Mouse (Mus musculus) heart, embryonic 12.5 days (tissue): ENCODE results near the gene Plpp7. TPM values are rescaled to one million over a fixed set of nuclear protein-coding genes. Genes with fewer than 3 reads are reported as not detected.

ENCODE experiments used
- ATAC-seq: fragments of 200-750 bp; cut with Nextera tagmentation; 2 replicates; pipeline ENCODE4 v1.8.0; 2017; ENCODE audit warnings: moderate TSS enrichment, moderate library complexity; ENCODE audit not compliant: insufficient number of reproducible peaks, low FRiP score
- H3K27ac ChIP-seq: fragments of 300-500 bp; sonication (generic); 2 replicates; pipeline ENCODE4 v1.5.1; 2016; ENCODE audit warnings: mild to moderate bottlenecking, moderate library complexity; ENCODE audit not compliant: poor library complexity, severe bottlenecking
- H3K27me3 ChIP-seq: fragments of 300-500 bp; sonication (generic); replicated peaks from 2 replicates; pipeline ENCODE4 v1.6.1; 2016; ENCODE audit warnings: mild to moderate bottlenecking, moderate library complexity
- H3K36me3 ChIP-seq: fragments of 300-500 bp; sonication (generic); 2 replicates; pipeline ENCODE4 v1.6.1; 2016; ENCODE audit warnings: mild to moderate bottlenecking, moderate library complexity
- H3K4me1 ChIP-seq: fragments of 300-500 bp; sonication (generic); replicated peaks from 2 replicates; pipeline ENCODE4 v1.6.1; 2016; ENCODE audit warnings: mild to moderate bottlenecking
- H3K4me2 ChIP-seq: fragments of 300-500 bp; sonication (generic); 2 replicates; pipeline ENCODE4 v1.6.1; 2016; ENCODE audit warnings: mild to moderate bottlenecking, moderate library complexity
- H3K4me3 ChIP-seq: fragments of 300-500 bp; sonication (generic); 2 replicates; pipeline ENCODE4 v1.5.1; 2016; ENCODE audit warnings: mild to moderate bottlenecking
- H3K9ac ChIP-seq: fragments of 300-500 bp; sonication (generic); 2 replicates; pipeline ENCODE4 v1.6.1; 2016; ENCODE audit warnings: mild to moderate bottlenecking, moderate library complexity
- H3K9me3 ChIP-seq: fragments of 300-500 bp; sonication (generic); replicated peaks from 2 replicates; pipeline ENCODE4 v1.6.1; 2016; ENCODE audit warnings: mild to moderate bottlenecking, moderate library complexity
- WGBS: fragments of 180-500 bp; shearing (Covaris S2); methylation state at CpG from one replicate; pipeline ENCODE4 v1.1.7; 2016; 5-methylcytosine and 5-hydroxymethylcytosine counted together
- polyA plus RNA-seq: library from polyadenylated mRNA; unstranded; fragments of >200 nt; fragmentation: Nextera tagmentation; extraction: Ambion mirVana; gene quantifications from 2 replicates; pipeline ENCODE4 v1.2.1, GENCODE M21; 2016

Plpp7 gene
- polyA plus RNA-seq, 1 experiment from 2014 or later, result 11.4 TPM

DNA sequence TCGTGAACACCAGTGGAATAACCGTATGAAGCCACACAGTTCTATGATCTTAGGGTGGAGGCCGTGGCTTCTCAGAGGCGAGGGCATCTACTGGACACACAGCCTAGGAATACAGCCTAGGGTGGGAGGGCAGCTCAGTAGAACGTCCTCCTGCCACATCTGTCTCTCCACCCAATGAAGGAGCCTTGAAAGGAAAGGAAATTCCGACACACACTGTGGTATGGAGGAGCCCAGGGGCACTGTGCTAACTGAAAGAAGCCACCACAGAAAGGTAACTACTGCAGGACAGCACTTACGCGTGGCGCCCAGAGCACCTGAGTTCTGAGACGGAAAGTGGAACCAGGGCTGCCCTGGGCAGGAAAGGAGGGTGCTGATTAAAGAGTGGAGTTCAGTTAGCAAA, 24.6 kb upstream of the Plpp7 start:
- Histone ChIP-seq H3K27ac (no peak overlapping the region), H3K4me1 (peaks cover 60% of the 10 kb centered on the region), H3K9ac (no peak overlapping the region), H3K27me3 (no peaks in the 10 kb centered on the region), H3K4me3 (no peak overlapping the region), H3K9me3 (no peaks in the 10 kb centered on the region), H3K36me3 (peaks cover 64% of the 10 kb centered on the region), H3K4me2 (no peak overlapping the region)
- WGBS, result 90% methylated on average over 10 of the region's 10 CpGs
- no peak for ATAC-seq

- Histone ChIP-seq H3K36me3 (peaks cover 45% of the 10 kb centered on the region), H3K4me1 (peaks cover 49% of the 10 kb centered on the region), H3K27me3 (no peaks in the 10 kb centered on the region), H3K9ac (peak overlapping the region; percentile 30; the same call in 1 of the 2 replicates), H3K27ac (peak overlapping the region; percentile 36), H3K9me3 (no peaks in the 10 kb centered on the region), H3K4me3 (no peak overlapping the region), H3K4me2 (peak overlapping the region; percentile 17; the same call in 1 of the 2 replicates)
- 59% methylated on average over 8 of the region's 8 CpGs for WGBS
- no peak for ATAC-seq
Observed at GRCm38 (mm10) chr2:32074404-32074803, 20.9 kb upstream of the Plpp7 start.

DNA sequence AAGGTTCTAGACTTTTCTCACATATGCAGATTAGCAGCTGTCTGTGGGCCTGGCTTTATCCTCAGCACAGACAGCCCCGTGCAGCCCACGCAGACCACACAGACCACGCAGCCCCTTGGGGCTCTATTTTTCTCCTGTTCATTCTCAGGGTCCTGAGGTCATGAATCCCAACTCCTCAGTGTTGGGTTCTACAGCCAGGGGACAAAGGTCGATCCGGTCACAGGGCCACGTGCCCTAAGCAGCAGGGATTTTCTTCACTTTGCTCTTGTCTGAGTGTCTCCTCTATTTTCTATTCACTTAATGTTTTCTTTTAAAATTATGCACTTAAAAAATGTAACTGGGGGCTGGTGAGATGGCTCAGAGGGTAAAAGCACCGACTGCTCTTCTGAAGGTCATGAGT, 20.0 kb upstream of the Plpp7 start:
- H3K4me2 ChIP-seq, result peak overlapping the region; percentile 17; the same call in 1 of the 2 replicates

GRCm38 (mm10) chr2:32077744-32078143, 17.6 kb upstream of the Plpp7 start:
- Histone ChIP-seq H3K9me3 (no peaks in the 10 kb centered on the region), H3K27me3 (no peaks in the 10 kb centered on the region), H3K36me3 (peaks cover 23% of the 10 kb centered on the region), H3K4me1 (peaks cover 60% of the 10 kb centered on the region), H3K4me2 (peak overlapping the region; percentile 100), H3K27ac (peak overlapping the region; percentile 88), H3K4me3 (peak overlapping the region; percentile 70), H3K9ac (peak overlapping the region; percentile 93)
- no peak for ATAC-seq
- 70% methylated on average over 10 of the region's 10 CpGs for WGBS

More for the DNA sequence above, 20.0 kb upstream of the Plpp7 start:
- no peaks in the 10 kb centered on the region for H3K9me3 ChIP-seq
- H3K9ac ChIP-seq, result no peak overlapping the region
- ATAC-seq, result no peak
- H3K4me1 ChIP-seq, result peaks cover 56% of the 10 kb centered on the region
- WGBS, result 69% methylated on average over 7 of the region's 7 CpGs
- H3K36me3 ChIP-seq, result peaks cover 42% of the 10 kb centered on the region
- no peaks in the 10 kb centered on the region for H3K27me3 ChIP-seq
- peak overlapping the region; percentile 17; the same call in 1 of the 2 replicates for H3K27ac ChIP-seq
- no peak overlapping the region for H3K4me3 ChIP-seq

DNA sequence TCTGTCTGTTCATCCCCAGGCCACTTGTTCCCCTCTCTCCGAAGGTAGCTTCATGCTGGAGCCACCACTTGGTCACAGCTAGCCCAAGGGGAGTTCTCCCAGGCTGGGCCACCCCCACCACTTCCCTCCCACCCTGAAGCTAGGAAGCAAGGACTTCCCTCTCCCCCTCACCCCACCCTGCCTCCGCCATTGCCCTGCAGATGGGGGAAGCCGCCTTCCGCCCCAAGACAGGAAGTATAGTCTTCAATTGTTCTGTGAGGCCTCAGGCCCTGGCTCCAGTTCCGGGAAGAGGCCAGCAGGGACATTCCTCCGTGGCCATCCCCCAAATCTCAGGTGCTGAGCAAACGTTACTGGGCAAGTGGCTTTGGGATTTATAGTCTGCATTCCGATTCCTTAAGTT, 16.8 kb upstream of the Plpp7 start:
- Histone ChIP-seq H3K9ac (peak overlapping the region; percentile 93), H3K4me1 (peaks cover 60% of the 10 kb centered on the region), H3K36me3 (peaks cover 15% of the 10 kb centered on the region), H3K9me3 (no peaks in the 10 kb centered on the region), H3K27me3 (no peaks in the 10 kb centered on the region), H3K27ac (peak overlapping the region; percentile 88), H3K4me3 (peak overlapping the region; percentile 70), H3K4me2 (peak overlapping the region; percentile 100)
- ATAC-seq, result peak; percentile 52; the same call in 1 of the 2 replicates
- 31% methylated on average over 8 of the region's 8 CpGs for WGBS

DNA sequence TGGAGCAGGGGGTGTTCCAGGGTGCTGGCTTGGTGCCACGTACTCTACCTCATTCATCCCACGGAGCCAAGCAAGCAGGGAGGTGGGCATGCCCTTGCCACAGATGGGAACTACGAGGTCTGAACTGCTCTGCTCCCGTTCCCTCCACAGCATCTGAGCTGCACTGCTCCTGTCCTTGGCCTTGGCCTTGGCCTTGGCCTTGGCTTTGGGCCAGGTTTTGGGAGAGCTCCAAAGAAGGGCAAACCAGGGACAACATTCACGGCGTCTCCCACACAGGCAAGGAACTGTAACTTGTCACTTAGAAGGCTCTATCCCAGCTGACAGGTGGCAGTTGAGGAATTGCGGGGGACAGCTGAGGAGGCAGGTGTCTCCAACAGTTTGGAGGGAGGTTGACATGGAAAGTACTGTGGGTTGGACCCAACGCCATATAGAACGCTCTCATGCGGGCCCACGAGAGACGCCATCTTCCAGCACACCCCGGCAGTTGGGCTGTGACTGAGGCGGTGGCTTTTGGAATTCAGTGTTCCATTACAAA, 16.1 kb upstream of the Plpp7 start:
- Histone ChIP-seq H3K27me3 (no peaks in the 10 kb centered on the region), H3K27ac (peak overlapping the region; percentile 88), H3K9ac (peak overlapping the region; percentile 93), H3K4me1 (peaks cover 55% of the 10 kb centered on the region), H3K36me3 (peaks cover 10% of the 10 kb centered on the region; the same call in 1 of the 2 replicates), H3K4me3 (peak overlapping the region; percentile 70), H3K4me2 (peak overlapping the region; percentile 100), H3K9me3 (no peaks in the 10 kb centered on the region)
- whole genome bisulfite sequencing, result 57% methylated on average over 14 of the region's 14 CpGs
- ATAC-seq, result no peak

GRCm38 (mm10) chr2:32080681-32081080, 14.6 kb upstream of the Plpp7 start:
- H3K27ac ChIP-seq, result peak overlapping the region; percentile 88
- peaks cover 7% of the 10 kb centered on the region; the same call in 1 of the 2 replicates for H3K36me3 ChIP-seq
- no peaks in the 10 kb centered on the region for H3K27me3 ChIP-seq
- H3K4me1 ChIP-seq, result peaks cover 51% of the 10 kb centered on the region
- H3K4me2 ChIP-seq, result peak overlapping the region; percentile 100
- H3K4me3 ChIP-seq, result peak overlapping the region; percentile 70
- H3K9ac ChIP-seq, result peak overlapping the region; percentile 93
- H3K9me3 ChIP-seq, result no peaks in the 10 kb centered on the region
- no peak for ATAC-seq
- 60% methylated on average over 3 of the region's 3 CpGs for WGBS

GRCm38 (mm10) chr2:32081296-32081929, 13.9 kb upstream of the Plpp7 start:
- no peaks in the 10 kb centered on the region for H3K27me3 ChIP-seq
- peak overlapping the region; percentile 70 for H3K4me3 ChIP-seq
- H3K9me3 ChIP-seq, result no peaks in the 10 kb centered on the region
- peaks cover 51% of the 10 kb centered on the region for H3K4me1 ChIP-seq
- 43% methylated on average over 14 of the region's 14 CpGs for WGBS
- H3K27ac ChIP-seq, result peak overlapping the region; percentile 88
- peak overlapping the region; percentile 100 for H3K4me2 ChIP-seq
- ATAC-seq, result no peak
- H3K36me3 ChIP-seq, result peaks cover 7% of the 10 kb centered on the region; the same call in 1 of the 2 replicates
- peak overlapping the region; percentile 93 for H3K9ac ChIP-seq

DNA sequence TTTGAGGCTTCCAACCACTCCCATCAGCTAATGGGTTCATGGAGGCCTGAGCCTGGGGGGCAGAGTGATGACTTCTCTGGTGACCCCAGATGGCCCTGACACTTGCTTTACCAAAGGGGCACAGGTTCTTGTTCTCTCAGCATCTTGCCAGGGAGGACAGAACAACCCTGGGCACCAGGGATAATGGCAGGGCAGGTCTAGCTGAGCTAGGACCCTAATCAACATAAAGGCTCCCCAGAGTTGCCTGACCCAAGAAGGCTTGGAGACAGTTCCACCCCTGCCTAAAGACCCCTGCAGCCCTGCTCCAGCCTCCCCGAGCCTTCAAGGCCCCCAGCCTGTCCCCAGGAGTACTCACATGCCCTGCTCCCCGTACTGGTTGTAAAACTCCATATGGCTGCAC, 13.1 kb upstream of the Plpp7 start:
- Histone ChIP-seq H3K27ac (peak overlapping the region; percentile 88), H3K9me3 (no peaks in the 10 kb centered on the region), H3K36me3 (peaks cover 3% of the 10 kb centered on the region; the same call in 1 of the 2 replicates), H3K4me3 (peak overlapping the region; percentile 70), H3K4me1 (peaks cover 43% of the 10 kb centered on the region), H3K4me2 (peak overlapping the region; percentile 100), H3K9ac (peak overlapping the region; percentile 93), H3K27me3 (no peaks in the 10 kb centered on the region)
- ATAC-seq, result no peak
- WGBS, result 29% methylated on average over 2 of the region's 2 CpGs

DNA sequence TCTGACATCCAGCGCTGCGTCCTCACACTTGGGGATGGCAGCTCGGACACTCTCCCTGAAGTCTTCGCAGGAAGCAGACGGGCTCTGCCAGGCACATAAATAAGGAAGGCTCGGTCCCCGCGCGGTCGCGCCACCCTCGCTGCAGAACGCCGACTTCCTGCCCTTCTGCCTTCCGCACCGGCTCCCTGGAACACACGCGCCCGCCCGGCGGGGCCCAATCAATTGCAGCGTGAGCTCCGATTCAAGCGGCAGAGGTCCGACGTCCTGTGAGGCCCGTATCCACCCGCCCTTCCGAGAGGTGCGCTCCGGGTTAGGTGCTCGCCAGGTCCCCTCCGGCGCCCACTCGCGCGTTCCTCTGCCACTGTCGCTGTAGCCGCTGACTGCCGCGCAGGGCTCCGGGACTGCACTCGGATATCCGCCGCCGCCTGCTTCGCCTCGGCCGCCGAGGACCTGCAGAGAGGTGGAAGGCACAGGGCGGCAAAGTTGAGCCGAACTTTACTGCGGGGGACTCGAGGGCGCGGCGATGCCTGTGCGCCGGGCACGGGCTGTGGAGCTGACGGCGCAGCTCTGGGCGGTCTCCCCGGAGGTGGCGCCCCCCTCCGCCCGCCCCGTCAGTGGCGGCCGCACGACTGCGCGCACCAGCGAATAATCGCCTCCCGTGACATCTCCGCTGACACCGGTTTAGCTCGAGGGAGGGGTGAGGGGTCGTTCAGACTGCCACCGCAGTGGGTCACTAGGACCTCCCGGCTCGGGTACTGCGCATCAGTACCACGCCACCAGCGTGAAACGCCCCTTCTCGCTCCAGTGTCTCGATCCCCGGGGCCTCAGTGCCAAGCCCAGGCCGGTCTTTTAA, 11.9 kb upstream of the Plpp7 start:
- Histone ChIP-seq H3K4me3 (peak overlapping the region; percentile 70), H3K4me2 (peak overlapping the region; percentile 100), H3K4me1 (peaks cover 45% of the 10 kb centered on the region), H3K36me3 (peaks cover 3% of the 10 kb centered on the region; the same call in 1 of the 2 replicates), H3K9ac (peak overlapping the region; percentile 93), H3K27me3 (no peaks in the 10 kb centered on the region; the same call in 1 of the 2 replicates), H3K27ac (peak overlapping the region; percentile 88), H3K9me3 (no peaks in the 10 kb centered on the region)
- WGBS, result under 1% methylated on average over 91 of the region's 91 CpGs
- peak; percentile 71 for ATAC-seq
